Mouse (Mus musculus) thymus, adult 2 months (tissue): Measurements from ENCODE around the gene Hsf4. TPM values are rescaled to one million over a fixed set of nuclear protein-coding genes. Genes with fewer than 3 reads are reported as not detected.
"Not testable (repeated sequence)": the region's sequence is repeated elsewhere in the genome, so short reads cannot be mapped to it uniquely, and the experiment has no call there.

ENCODE experiments used
- DNase-seq: peaks from one replicate; pipeline ENCODE4 v3.0.0; 2021
- H3K27ac ChIP-seq: fragments of 200-500 bp; 2 replicates; pipeline ENCODE4 v1.5.1; 2012; ENCODE audit warnings: low read length, control low read depth; ENCODE audit not compliant: control insufficient read depth, insufficient read depth
- H3K27me3 ChIP-seq: fragments of 200-500 bp; 2 replicates; pipeline ENCODE4 v1.6.1; 2012; ENCODE audit warnings: mild to moderate bottlenecking, low read length, moderate library complexity, mixed read lengths; ENCODE audit not compliant: control insufficient read depth, insufficient read depth
- H3K36me3 ChIP-seq: fragments of 200-500 bp; 2 replicates; pipeline ENCODE4 v1.6.1; 2012; ENCODE audit warnings: mild to moderate bottlenecking, low read length, moderate library complexity; ENCODE audit not compliant: control insufficient read depth, insufficient read depth
- H3K4me1 ChIP-seq: fragments of 200-500 bp; replicated peaks from 2 replicates; pipeline ENCODE4 v1.6.1; 2012; ENCODE audit warnings: low read length; ENCODE audit not compliant: control insufficient read depth, insufficient read depth
- H3K4me3 ChIP-seq: fragments of 200-500 bp; 2 replicates; pipeline ENCODE4 v1.5.1; 2012; ENCODE audit warnings: mild to moderate bottlenecking, low read length, control low read depth, moderate library complexity; ENCODE audit not compliant: control insufficient read depth, insufficient read depth
- CTCF ChIP-seq: fragments of 200-500 bp; IDR thresholded peaks from 2 replicates; pipeline ENCODE4 v1.5.1; 2012; ENCODE audit warnings: mild to moderate bottlenecking, control low read depth, low read length, moderate library complexity, borderline replicate concordance; ENCODE audit not compliant: control insufficient read depth, poor library complexity, insufficient read depth; ENCODE audit errors: extremely low read depth
- POLR2A ChIP-seq: fragments of 200-500 bp; IDR thresholded peaks from 2 replicates; pipeline ENCODE4 v1.6.1; 2012; ENCODE audit warnings: mild to moderate bottlenecking, low read length, control low read depth, moderate library complexity; ENCODE audit not compliant: control insufficient read depth, poor library complexity, insufficient read depth; ENCODE audit errors: extremely low read depth
- WGBS: fragments of 180-500 bp; shearing (Covaris S2); methylation state at CpG from one replicate; pipeline ENCODE4 v1.1.7; 2018; 5-methylcytosine and 5-hydroxymethylcytosine counted together
- polyA plus RNA-seq: library from polyadenylated mRNA; depleted of rRNA; stranded (reverse); fragments of >200 nt; gene quantifications from 2 replicates; pipeline ENCODE4 v1.2.3, GENCODE M21; 2012; rRNA removed

The Hsf4 gene
- polyA plus RNA-seq = 2.9 and 3.3 TPM in 2 replicates

DNA sequence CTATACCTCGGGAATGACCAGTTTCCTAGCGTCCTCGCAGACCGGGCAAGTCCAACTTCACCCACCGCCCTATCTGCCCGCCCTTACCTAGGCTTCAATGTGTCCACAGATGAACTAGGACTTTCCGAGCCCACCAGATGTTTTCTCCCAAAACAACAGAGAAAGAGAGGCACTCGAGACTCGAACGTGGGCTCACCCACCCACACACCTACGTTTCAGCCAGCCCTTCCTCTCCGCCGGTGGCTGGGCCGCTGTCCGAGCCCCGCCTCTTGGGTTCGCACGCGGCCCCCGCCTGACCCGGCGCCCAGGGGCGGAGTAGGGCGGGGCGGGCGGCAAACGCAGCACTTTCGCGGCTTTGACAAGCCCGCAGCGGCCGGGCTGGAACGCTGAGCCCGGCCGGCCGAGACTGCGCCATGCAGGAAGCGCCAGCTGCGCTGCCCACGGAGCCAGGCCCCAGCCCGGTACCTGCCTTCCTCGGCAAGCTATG is at the start of gene Hsf4:
TSS of gene Hsf4 (plus strand) at position 341 of the 487 bp plus-strand sequence.
- Histone ChIP-seq H3K4me1 (peaks cover 27% of the 10 kb centered on the region), H3K27ac (no peak within 1 kb of the TSS), H3K27me3 (peaks cover 17% of the 10 kb centered on the region; the same call in 1 of the 2 replicates), H3K36me3 (no peaks in the 10 kb centered on the region; the same call in none of the 2 replicates), H3K4me3 (peak within 1 kb of the TSS; percentile 0; the same call in 1 of the 2 replicates)
- 10% methylated on average over 42 of the region's 42 CpGs for WGBS
- DNase-seq = no peak
- no peak for TF ChIP-seq CTCF
- no peak for TF ChIP-seq POLR2A

DNA sequence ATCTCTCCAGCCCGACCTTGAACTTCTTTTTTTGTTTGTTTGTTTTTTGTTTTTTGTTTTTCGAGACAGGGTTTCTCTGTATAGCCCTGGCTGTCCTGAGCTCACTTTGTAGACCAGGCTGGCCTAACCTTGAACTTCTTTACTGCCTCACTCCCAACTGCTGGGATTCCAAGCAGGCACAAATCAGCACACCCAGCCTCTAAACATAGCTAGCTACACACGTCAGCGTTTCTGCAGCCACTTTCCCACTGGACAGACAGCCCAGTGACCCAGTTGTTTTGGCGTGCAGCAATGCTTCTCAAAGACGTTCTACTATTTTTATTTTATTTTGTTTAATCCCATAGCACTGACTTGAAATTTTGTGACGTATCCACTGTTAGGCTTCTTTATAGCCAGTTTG is 45.8 kb upstream of the Hsf4 start:
- Histone ChIP-seq H3K27ac (no peak overlapping the region), H3K4me3 (no peak overlapping the region), H3K36me3 (no peaks in the 10 kb centered on the region), H3K4me1 (peaks cover 6% of the 10 kb centered on the region), H3K27me3 (no peaks in the 10 kb centered on the region)
- no peak for DNase-seq
- 94% methylated on average over 7 of the region's 7 CpGs for WGBS
- TF ChIP-seq CTCF = no peak
- TF ChIP-seq POLR2A = no peak

DNA sequence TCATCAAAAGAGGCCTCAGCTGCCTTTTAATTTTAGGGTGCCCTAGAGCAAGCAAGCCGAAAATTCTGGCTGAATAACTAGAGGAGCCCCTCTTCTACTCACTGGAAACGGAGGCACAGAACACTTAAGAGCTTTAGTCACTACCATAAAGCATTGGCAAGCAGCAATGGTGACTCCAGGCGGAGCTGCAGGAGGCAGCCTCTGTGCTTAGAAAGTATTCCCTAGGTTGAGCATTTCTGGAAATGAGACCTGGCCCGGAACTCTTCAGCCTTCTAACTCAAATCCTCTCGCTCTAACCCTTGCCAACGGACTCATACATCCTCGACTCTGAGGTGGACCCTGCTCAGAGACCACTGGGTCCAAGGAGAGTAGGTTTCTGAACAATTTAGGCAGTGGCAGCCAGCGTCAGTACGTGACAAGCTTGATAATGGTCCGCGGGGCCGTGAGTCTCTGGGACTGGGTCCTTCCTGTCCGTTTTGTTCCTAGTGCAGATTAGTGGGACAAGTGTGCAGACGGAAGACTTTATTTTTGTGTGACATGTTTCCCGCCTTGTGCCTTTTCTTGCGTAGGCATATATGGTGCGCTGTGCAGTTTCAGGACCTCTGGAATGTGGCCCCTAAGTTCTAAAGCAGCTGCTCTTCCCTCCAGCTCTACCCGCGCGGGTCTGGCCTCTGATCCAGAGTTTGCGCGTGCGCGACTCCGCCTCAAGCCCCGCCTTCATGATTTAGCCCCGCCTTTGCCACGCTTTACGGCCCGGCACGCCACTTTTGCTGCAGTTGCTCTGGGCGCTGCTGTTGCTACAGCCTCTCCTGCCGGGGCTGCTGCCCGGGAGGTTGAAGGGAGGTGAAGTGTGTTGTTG is 45.0 kb upstream of the Hsf4 start, which contains the start of gene D230025D16Rik:
TSS of gene D230025D16Rik (plus strand) at position 733 of the 859 bp plus-strand sequence.
- TF ChIP-seq CTCF = peak; percentile 65; the same call in 1 of the 2 replicates
- TF ChIP-seq POLR2A = peak; percentile 88
- H3K27ac ChIP-seq = no peak within 1 kb of the TSS; the same call in 1 of the 2 replicates
- no peaks in the 10 kb centered on the region for H3K27me3 ChIP-seq
- peak; percentile 96 for DNase-seq
- WGBS = 5% methylated on average over 34 of the region's 34 CpGs
- H3K36me3 ChIP-seq = no peaks in the 10 kb centered on the region
- peaks cover 6% of the 10 kb centered on the region for H3K4me1 ChIP-seq
- H3K4me3 ChIP-seq = peak within 1 kb of the TSS; percentile 60

DNA sequence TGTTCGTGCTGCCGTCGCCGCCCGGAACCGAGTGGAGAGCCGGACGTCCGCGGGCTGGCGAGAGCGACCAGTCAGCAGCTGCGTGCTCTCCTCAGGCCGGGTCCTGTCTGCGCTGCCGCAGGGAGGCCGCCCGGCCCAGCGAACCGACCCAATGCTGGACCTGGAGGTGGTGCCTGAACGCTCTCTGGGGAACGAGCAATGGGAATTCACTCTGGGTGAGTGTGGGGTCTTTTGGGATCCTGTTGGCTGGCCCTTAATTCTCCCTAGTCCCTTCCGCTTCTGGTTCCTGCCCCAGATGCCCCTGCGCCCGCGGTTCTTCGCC is 44.4 kb upstream of the Hsf4 start:
- H3K36me3 ChIP-seq = no peaks in the 10 kb centered on the region
- DNase-seq = no peak
- no peaks in the 10 kb centered on the region for H3K27me3 ChIP-seq
- peaks cover 6% of the 10 kb centered on the region for H3K4me1 ChIP-seq
- H3K27ac ChIP-seq = no peak overlapping the region
- TF ChIP-seq CTCF (0 out of 2 replicates have a peak, but pooled peaks have one; percentile 8), POLR2A (no peak)
- under 1% methylated on average over 27 of the region's 27 CpGs for WGBS
- peak overlapping the region; percentile 60 for H3K4me3 ChIP-seq

DNA sequence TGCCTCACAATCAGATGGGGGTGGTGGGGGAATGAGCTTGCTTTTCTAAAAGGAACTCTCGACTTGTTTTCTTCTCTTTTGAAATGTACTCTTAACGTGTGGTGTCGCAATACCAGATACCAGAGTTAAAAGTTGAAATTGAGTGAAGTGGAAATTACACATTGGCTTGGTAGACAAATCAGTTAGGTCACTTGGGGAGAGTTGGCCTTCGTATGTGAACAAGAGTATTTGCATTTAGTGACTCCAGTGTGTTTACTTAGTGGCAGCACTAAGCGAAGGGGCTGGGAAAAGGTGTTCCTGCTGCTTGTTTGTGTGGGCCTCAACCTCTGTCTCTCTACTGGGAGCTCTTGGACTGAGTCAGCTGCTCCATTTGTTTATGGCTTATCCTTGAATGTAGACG is 43.7 kb upstream of the Hsf4 start:
- WGBS = 21% methylated on average over 6 of the region's 6 CpGs
- Histone ChIP-seq H3K36me3 (no peaks in the 10 kb centered on the region), H3K4me1 (peaks cover 6% of the 10 kb centered on the region), H3K4me3 (no peak overlapping the region), H3K27ac (no peak overlapping the region), H3K27me3 (no peaks in the 10 kb centered on the region)
- TF ChIP-seq POLR2A (no peak), CTCF (no peak)
- no peak for DNase-seq

DNA sequence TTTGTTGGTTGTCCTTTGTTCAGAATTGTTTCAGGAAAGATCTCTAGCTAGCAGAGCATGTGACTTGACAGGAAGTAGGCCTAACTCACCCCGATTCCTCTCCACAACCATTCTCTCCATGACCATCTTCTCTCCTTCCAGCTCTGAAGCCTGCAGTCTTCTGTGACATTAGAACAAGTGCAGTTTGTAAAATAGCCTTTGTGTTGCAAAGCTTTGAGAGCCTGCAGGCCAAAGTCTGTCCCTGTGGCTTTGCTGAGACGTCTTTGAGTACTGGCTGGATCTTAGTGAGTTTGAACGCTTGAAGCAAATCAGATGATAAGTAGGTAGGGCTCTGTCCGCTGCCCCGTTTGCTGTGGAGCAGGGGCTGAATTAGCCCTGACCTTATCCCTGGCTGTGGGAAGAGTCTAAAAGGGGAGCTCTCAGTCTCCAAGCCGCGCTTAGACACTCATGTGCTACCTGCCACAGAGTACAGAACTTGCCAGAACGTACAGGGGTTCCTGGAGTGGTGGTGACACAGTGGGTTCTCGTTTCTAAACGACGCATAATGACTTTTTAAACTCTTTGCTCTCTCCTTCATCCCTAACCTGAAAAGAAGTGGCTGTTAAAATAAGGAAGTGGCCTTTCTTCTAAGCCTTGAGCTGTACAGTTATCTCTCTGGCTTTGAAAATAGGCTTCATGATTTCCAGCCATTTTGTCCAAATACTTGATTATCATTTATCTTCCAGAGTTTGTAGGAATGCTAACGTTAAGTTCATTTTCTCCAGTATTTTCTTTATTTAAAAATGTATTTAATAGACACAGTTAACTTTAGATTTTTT is 37.9 kb upstream of the Hsf4 start:
- peaks cover 12% of the 10 kb centered on the region for H3K36me3 ChIP-seq

DNA sequence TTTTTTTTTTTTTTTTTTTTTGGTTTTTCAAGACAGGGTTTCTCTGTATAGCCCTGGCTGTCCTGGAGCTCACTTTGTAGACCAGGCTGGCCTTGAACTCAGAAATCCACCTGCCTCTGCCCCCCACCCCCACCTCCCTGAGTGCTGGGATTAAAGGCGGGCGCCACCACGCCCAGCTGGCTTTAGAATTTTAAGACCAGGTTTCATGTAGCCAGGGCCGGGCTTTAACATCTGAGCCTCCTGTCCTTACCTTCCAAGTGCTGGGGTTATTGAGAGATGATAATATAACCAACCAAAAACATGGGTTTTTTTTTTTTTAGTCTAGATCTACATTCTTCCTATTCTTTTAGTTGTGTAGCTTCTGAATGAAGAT is 37.3 kb upstream of the Hsf4 start:
- not testable (repeated sequence) for H3K27me3 ChIP-seq, H3K27ac ChIP-seq, H3K4me3 ChIP-seq, DNase-seq, H3K4me1 ChIP-seq
- H3K36me3 ChIP-seq = peaks cover 12% of the 10 kb centered on the region
- WGBS = 97% methylated on average over 4 of the region's 4 CpGs

More for the DNA sequence above, 37.9 kb upstream of the Hsf4 start:
- peaks cover 4% of the 10 kb centered on the region for H3K4me1 ChIP-seq
- no peak overlapping the region for H3K27ac ChIP-seq
- no peaks in the 10 kb centered on the region for H3K27me3 ChIP-seq
- DNase-seq = no peak
- WGBS = 68% methylated on average over 12 of the region's 12 CpGs
- TF ChIP-seq POLR2A = no peak
- TF ChIP-seq CTCF = no peak
- H3K4me3 ChIP-seq = no peak overlapping the region
